Mouse (Mus musculus) heart, embryonic 16.5 days (tissue): Measurements from ENCODE around the gene Fam47e. TPM values are rescaled to one million over a fixed set of nuclear protein-coding genes. Genes with fewer than 3 reads are reported as not detected.

Experiments
- ATAC-seq: fragments of 200-750 bp; cut with Nextera tagmentation; replicated peaks from 2 replicates; pipeline ENCODE4 v1.8.0; 2017; ENCODE audit warnings: moderate number of reproducible peaks; ENCODE audit not compliant: insufficient read depth, low FRiP score; ENCODE audit errors: extremely low read depth
- H3K27ac ChIP-seq: fragments of 300-500 bp; sonication (generic); 2 replicates; pipeline ENCODE4 v1.5.1; 2014; ENCODE audit warnings: mild to moderate bottlenecking, low read length, control low read depth, moderate library complexity
- H3K27me3 ChIP-seq: fragments of 300-500 bp; sonication (generic); 2 replicates; pipeline ENCODE4 v1.6.1; 2014; ENCODE audit warnings: low read length, mixed read lengths; ENCODE audit not compliant: control insufficient read depth, insufficient read depth
- H3K36me3 ChIP-seq: fragments of 300-500 bp; sonication (generic); 2 replicates; pipeline ENCODE4 v1.6.1; 2014; ENCODE audit not compliant: control insufficient read depth, insufficient read depth
- H3K4me1 ChIP-seq: fragments of 300-500 bp; sonication (generic); 2 replicates; pipeline ENCODE4 v1.6.1; 2014; ENCODE audit warnings: low read length, mixed read lengths; ENCODE audit not compliant: control insufficient read depth, insufficient read depth
- H3K4me2 ChIP-seq: fragments of 300-500 bp; sonication (generic); 2 replicates; pipeline ENCODE4 v1.6.1; 2014; ENCODE audit warnings: low read depth, mild to moderate bottlenecking, control low read depth, low read length
- H3K4me3 ChIP-seq: fragments of 300-500 bp; sonication (generic); 2 replicates; pipeline ENCODE4 v1.5.1; 2014; ENCODE audit warnings: mild to moderate bottlenecking, control low read depth, low read length
- H3K9ac ChIP-seq: fragments of 300-500 bp; sonication (generic); 2 replicates; pipeline ENCODE4 v1.6.1; 2014; ENCODE audit warnings: low read length, control low read depth
- H3K9me3 ChIP-seq: fragments of 300-500 bp; sonication (generic); replicated peaks from 2 replicates; pipeline ENCODE4 v1.6.1; 2016; ENCODE audit warnings: low read length; ENCODE audit not compliant: control insufficient read depth
- WGBS: fragments of 180-500 bp; shearing (Covaris S2); extraction: QIAGEN DNeasy Blood & Tissue Kit; methylation state at CpG from one replicate; pipeline ENCODE4 v1.1.7; 2014; 5-methylcytosine and 5-hydroxymethylcytosine counted together
- polyA plus RNA-seq: library from polyadenylated mRNA; unstranded; fragments of >200 nt; fragmentation: Nextera tagmentation; extraction: Ambion mirVana; gene quantifications from 2 replicates; pipeline ENCODE4 v1.2.1, GENCODE M21; 2015

Fam47e gene
- polyA plus RNA-seq, 1 experiment from 2014 or later: 0.56 TPM

DNA sequence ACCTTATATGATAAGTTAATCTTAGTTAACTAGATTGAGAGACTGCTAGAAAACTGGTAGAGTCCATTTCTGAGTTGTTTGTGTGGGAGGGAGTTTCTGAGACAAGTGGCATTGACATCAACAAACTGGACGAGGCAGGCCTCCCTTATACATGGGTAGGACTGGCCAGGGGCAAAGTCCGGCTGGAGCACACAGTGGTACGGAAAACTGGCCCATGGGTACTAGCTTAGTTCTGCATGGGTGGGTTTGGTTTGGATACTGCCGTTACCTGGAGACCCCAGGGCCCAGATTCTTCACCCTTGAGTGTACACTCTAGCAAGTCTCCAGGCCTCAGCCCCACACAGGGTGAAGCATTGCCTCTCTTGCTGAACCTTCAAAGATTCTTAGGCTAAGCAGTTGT is 57.9 kb downstream of the Fam47e start:
- peaks cover 3% of the 10 kb centered on the region; the same call in 1 of the 2 replicates for H3K9me3 ChIP-seq
- H3K27me3 ChIP-seq: no peaks in the 10 kb centered on the region
- ATAC-seq: no peak
- no peak overlapping the region for H3K4me3 ChIP-seq
- no peaks in the 10 kb centered on the region for H3K36me3 ChIP-seq
- no peak overlapping the region for H3K9ac ChIP-seq
- H3K4me2 ChIP-seq: no peak overlapping the region
- H3K4me1 ChIP-seq: no peaks in the 10 kb centered on the region
- H3K27ac ChIP-seq: no peak overlapping the region
- 88% methylated on average over 4 of the region's 4 CpGs for WGBS

DNA sequence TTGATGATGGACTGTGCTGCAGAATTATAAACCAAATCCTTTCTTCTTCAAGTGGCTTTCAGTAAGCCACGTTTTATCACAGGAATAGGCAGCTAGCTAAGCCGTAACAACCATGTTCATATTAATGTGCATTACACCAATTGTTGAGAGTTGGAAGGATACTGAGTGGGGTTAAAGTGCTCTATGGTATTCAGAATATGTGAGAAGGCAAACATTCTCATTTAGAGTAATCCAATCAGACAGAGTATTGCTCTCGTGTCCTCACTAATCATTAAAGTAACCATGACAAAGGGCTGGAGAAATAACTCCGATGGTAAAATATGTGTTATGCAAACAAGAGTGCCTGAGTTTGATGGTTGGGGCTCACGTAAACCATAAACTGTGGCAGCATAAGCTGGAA is 67.0 kb downstream of the Fam47e start:
- no peak overlapping the region for H3K9ac ChIP-seq
- peaks cover 3% of the 10 kb centered on the region; the same call in 1 of the 2 replicates for H3K9me3 ChIP-seq
- H3K4me3 ChIP-seq: no peak overlapping the region
- no peak for ATAC-seq
- H3K4me2 ChIP-seq: no peak overlapping the region
- no peaks in the 10 kb centered on the region for H3K4me1 ChIP-seq
- no peak overlapping the region for H3K27ac ChIP-seq
- no peaks in the 10 kb centered on the region for H3K27me3 ChIP-seq
- no peaks in the 10 kb centered on the region for H3K36me3 ChIP-seq
- whole genome bisulfite sequencing: 67% methylated on average over 5 of the region's 5 CpGs

DNA sequence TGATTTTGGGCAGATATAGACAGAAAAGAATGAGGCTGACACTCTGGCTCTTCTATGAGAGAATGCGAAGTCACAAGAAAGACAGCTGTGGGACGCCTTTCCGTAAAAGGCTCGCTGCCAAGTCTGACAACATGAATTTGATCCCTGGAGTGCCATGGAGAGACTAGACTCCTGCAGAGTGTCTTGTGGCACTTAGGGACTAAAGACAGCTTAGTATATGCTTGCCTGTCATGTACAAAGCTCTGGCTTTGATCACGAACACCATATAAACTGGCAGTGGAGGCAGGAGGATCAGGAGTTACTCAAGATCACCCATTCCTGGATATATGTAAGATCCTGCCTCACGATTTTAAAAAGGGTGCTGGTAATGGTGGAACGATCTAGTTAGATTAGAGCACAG is 73.0 kb downstream of the Fam47e start:
- peaks cover 10% of the 10 kb centered on the region; the same call in 1 of the 2 replicates for H3K4me1 ChIP-seq
- no peaks in the 10 kb centered on the region for H3K27me3 ChIP-seq
- H3K9me3 ChIP-seq: peaks cover 3% of the 10 kb centered on the region; the same call in 1 of the 2 replicates
- H3K4me2 ChIP-seq: no peak overlapping the region; the same call in 1 of the 2 replicates
- H3K36me3 ChIP-seq: no peaks in the 10 kb centered on the region
- no peak overlapping the region for H3K4me3 ChIP-seq
- peak overlapping the region; percentile 44 for H3K27ac ChIP-seq
- 24% methylated on average over 7 of the region's 7 CpGs for WGBS
- H3K9ac ChIP-seq: no peak overlapping the region
- ATAC-seq: peak; percentile 95

DNA sequence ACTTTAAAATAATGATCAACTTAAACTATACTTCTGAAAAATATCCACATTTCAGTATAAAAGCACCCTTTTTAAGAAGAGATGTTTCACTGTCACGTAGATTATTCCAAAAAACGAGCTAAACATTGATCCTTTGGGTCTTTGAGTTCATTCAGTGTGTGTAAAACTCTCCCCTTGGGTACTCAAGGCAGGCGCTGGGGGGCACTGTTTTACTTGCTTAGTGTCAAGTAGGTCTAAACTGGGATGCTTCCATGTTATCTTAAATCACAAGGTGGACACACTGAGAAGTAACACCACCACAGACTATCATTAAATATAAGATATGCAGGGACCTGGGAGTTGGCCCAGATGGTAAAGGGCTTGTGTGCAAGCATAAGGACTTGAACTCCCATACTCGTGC is 78.7 kb downstream of the Fam47e start:
- Histone ChIP-seq H3K4me1 (peaks cover 3% of the 10 kb centered on the region; the same call in 1 of the 2 replicates), H3K4me3 (no peak overlapping the region), H3K9me3 (no peaks in the 10 kb centered on the region), H3K27me3 (no peaks in the 10 kb centered on the region), H3K36me3 (no peaks in the 10 kb centered on the region), H3K27ac (no peak overlapping the region), H3K4me2 (no peak overlapping the region), H3K9ac (no peak overlapping the region)
- no peak for ATAC-seq
- 59% methylated on average over 4 of the region's 4 CpGs for WGBS

DNA sequence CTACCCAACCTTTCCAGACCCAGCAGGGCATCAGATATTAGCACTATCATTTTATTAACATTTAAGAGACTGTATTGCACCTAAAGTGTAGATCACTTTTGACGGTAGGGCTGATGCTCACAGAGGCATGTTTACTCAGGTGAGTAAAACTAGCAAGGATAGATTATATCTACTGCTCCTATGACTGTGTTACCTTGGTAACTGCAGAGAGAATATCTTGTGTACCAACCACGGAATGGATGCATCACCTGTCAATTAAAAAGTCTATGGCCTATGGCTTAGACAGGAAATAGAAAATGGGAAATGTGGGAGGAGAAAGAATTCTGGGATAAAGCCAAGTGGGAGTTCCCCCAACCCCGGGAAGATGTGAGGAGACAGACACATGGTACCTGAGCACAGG is 80.0 kb downstream of the Fam47e start:
- no peak for ATAC-seq
- Histone ChIP-seq H3K36me3 (no peaks in the 10 kb centered on the region), H3K27me3 (no peaks in the 10 kb centered on the region), H3K4me2 (no peak overlapping the region), H3K4me3 (no peak overlapping the region), H3K9me3 (no peaks in the 10 kb centered on the region), H3K9ac (no peak overlapping the region), H3K27ac (no peak overlapping the region), H3K4me1 (no peaks in the 10 kb centered on the region)
- 69% methylated on average over 3 of the region's 3 CpGs for WGBS

DNA sequence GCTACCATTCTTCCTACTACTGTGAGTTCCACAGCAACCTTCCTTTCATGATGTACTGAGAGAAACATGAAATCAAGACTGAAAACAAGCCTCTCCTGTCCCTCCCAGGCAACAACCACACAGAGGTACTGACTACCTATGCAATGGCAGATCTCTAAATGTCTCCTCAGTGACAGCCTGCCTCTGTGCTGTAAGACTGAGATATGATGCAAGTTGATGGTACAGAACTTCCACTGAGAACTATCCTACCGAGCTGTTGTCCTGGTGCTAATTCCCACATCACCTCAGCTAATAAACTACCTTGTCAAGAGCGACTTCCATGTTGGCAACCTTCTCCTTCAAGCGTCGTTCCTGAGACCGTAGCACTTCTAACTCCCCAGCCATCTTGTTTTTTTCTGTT is 81.0 kb downstream of the Fam47e start:
- Histone ChIP-seq H3K9me3 (no peaks in the 10 kb centered on the region), H3K36me3 (no peaks in the 10 kb centered on the region), H3K27me3 (no peaks in the 10 kb centered on the region), H3K9ac (no peak overlapping the region), H3K4me2 (no peak overlapping the region), H3K27ac (no peak overlapping the region), H3K4me1 (no peaks in the 10 kb centered on the region), H3K4me3 (no peak overlapping the region)
- no peak for ATAC-seq
- 81% methylated on average over 5 of the region's 5 CpGs for WGBS

DNA sequence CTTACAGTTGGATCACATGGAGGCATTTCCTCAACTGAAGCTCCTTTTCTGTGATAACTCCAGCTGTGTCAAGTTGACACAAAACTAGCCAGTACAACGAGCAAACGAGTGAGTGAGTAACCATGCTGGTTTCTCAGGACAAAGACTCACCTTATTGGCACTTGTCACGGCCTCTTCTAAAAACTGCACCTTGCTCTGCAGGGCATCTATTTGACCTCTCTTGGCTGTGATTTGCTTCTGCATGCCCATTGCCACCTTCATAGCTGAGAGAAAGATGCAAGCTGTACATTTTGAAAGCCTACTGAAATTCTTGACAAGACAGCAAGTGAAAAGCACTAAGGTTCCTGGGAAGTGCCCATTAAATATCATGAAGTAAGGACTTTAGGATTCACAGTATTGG is 86.0 kb downstream of the Fam47e start:
- no peak overlapping the region for H3K27ac ChIP-seq
- H3K4me2 ChIP-seq: no peak overlapping the region
- H3K36me3 ChIP-seq: no peaks in the 10 kb centered on the region
- no peak overlapping the region for H3K4me3 ChIP-seq
- H3K27me3 ChIP-seq: no peaks in the 10 kb centered on the region
- peaks cover 2% of the 10 kb centered on the region; the same call in 1 of the 2 replicates for H3K4me1 ChIP-seq
- H3K9me3 ChIP-seq: no peaks in the 10 kb centered on the region
- 87% methylated on average over 3 of the region's 3 CpGs for WGBS
- no peak overlapping the region for H3K9ac ChIP-seq
- ATAC-seq: no peak

Other genes with a start within 250 kb of the Fam47e start
- gene Sdad1, start 244.6 kb upstream of the Fam47e start, polyA plus RNA-seq: 22.0 and 22.2 TPM in 2 replicates
- 0.21 and 0.37 TPM in 2 replicates for gene Cxcl9, start 227.0 kb upstream of the Fam47e start, polyA plus RNA-seq
- gene Art3, start 223.2 kb upstream of the Fam47e start, polyA plus RNA-seq: 71.8 and 92.4 TPM in 2 replicates
- 5.5 and 16.5 TPM in 2 replicates for gene Cxcl10, start 206.2 kb upstream of the Fam47e start, polyA plus RNA-seq
- 37.2 and 38.8 TPM in 2 replicates for gene Nup54, start 119.8 kb upstream of the Fam47e start, polyA plus RNA-seq
- gene Scarb2, start 48.2 kb upstream of the Fam47e start, polyA plus RNA-seq: 18.3 and 18.7 TPM in 2 replicates
- 80.8 and 83.7 TPM in 2 replicates for gene Stbd1, start 48.0 kb downstream of the Fam47e start, polyA plus RNA-seq
- gene Ccdc158, start 120.2 kb downstream of the Fam47e start, polyA plus RNA-seq: 0.49 and 0.81 TPM in 2 replicates
- 10.7 and 11.7 TPM in 2 replicates for gene Shroom3, start 128.4 kb downstream of the Fam47e start, polyA plus RNA-seq